Mouse (Mus musculus): Measurements from ENCODE around the gene Rpl37.

DNA sequence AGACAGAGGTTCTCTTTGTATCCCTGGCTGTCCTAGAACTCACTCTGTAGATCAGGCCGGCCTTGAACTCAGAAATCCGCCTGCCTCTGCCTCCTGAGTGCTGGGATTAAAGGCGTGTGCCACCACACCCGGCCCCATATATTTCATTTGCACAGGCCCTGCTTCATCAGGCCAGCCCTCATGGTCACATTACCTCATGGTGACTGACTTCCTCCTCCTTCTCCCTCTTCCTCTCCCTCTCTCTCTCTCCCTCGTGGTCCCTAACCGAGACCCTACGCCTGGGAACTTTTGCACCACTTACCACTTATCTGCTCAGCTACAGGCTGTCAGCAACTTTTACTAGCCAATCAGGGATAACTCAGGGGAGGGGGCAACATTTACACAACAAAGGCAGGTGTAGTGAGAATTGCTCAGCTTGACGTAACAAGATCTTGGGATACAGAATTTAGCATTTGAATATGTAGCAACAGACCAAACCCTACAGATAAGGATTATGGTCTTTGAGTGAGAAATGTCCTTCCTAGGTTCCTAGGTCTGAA is 18.6 kb downstream of the Rpl37 start:
- TF ChIP-seq CTCF (IDR thresholded peaks at IDR 0.05; ENCODE audit: borderline replicate concordance, control insufficient read depth, extremely low read depth, insufficient read depth, low read length, poor library complexity): no peak
- no peak for TF ChIP-seq POLR2A (IDR thresholded peaks at IDR 0.05; ENCODE audit: control insufficient read depth, extremely low read depth, insufficient read depth, low read length, poor library complexity)

All from thymus, adult 2 months (tissue).